Mouse (Mus musculus): Measurements from ENCODE around the gene Adm. TPM values are rescaled to one million over a fixed set of nuclear protein-coding genes. Genes with fewer than 3 reads are reported as not detected.

The Adm gene
- total and polyA plus RNA-seq, 2 experiments, result 1.3 to 2.5 TPM

DNA sequence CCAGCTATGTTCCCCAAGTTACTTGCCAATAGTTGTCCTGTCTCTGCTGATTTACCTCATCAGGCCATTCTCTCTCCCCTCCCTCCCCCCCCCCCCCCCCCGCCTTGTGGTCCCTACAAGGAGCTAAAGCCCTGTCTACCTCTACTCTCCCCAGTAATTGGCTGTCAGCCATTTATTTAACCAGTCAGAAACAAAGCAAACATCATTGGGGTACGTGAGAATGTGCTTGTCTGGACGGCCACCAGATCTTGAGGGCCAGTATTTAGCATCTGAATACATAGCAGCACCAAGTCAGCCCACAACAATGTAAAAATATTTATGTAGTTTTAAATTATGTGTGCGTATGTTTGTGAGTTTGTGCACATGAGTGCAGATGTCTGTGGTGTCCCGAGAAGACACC, 39.1 kb downstream of the Adm start:
- Histone ChIP-seq H3K9ac (ENCODE audit: low read depth, low read length) (no peak overlapping the region), H3K36me3 (ENCODE audit: control insufficient read depth, insufficient read depth, low read length) (no peaks in the 10 kb centered on the region), H3K27ac (replicated peaks; ENCODE audit: insufficient read depth, low read depth, low read length) (no peak overlapping the region), H3K79me2 (ENCODE audit: control insufficient read depth, insufficient read depth, low read length) (no peaks in the 10 kb centered on the region), H3K4me3 (ENCODE audit: insufficient read depth, low read depth, low read length) (no peak overlapping the region), H3K27me3 (ENCODE audit: control insufficient read depth, insufficient read depth, low read length) (no peaks in the 10 kb centered on the region), H3K4me1 (ENCODE audit: control insufficient read depth, insufficient read depth, low read length) (0 out of 2 replicates have a peak, but pooled peaks cover 3% of the 10 kb centered on the region)
- no peak for TF ChIP-seq CTCF (IDR thresholded peaks at IDR 0.05; ENCODE audit: low read depth, low read length)
- TF ChIP-seq POLR2A (IDR thresholded peaks at IDR 0.05; ENCODE audit: extremely low read depth, insufficient read depth, low read length), result no peak
- WGBS, result 58% methylated on average over 5 of the region's 5 CpGs
- no peak for DNase-seq (ENCODE audit: extremely low read depth, low read depth, low spot score)

DNA sequence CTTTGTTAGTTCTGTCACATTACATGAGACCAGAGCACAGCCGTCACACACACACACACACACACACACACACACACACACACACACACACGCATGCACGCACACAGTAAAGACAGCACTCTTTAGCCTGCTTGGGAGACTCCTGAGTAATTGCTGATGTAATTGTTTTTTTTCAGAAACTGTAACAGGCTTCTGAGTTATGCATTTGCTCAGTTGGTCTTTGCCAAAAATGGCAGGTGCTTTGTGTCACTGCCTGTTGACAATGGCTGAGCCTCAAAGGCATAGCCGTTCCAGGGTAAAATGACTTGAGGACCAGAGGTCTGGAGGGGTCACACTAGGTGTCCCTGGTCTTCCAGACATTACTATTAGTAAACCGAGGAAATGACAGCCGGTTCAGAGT, 40.8 kb downstream of the Adm start:
- H3K27ac ChIP-seq (replicated peaks; ENCODE audit: insufficient read depth, low read depth, low read length), result no peak overlapping the region
- 55% methylated on average over 6 of the region's 6 CpGs for WGBS
- no peak for DNase-seq (ENCODE audit: extremely low read depth, low read depth, low spot score)

DNA sequence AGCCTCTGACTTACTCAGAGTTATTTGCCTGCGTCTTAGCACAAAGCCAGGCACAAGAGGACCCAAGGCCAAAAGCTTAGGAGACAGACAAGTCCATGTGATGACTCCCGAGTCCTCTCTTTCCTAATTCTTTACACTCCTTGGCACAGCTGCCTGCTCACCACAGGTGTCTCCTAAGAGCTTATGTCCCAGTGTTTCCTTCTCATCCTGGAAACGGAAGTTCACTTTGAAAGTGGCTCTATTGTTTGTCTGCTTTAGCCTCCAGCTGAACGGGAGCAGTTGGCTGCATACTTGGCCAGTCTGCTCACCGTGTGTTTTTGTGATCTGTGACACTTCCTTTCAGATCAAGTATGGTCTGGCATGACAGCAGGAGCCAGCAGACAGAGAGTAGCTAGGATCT, 41.3 kb downstream of the Adm start:
- Histone ChIP-seq H3K27me3 (ENCODE audit: control insufficient read depth, insufficient read depth, low read length) (no peaks in the 10 kb centered on the region), H3K27ac (replicated peaks; ENCODE audit: insufficient read depth, low read depth, low read length) (no peak overlapping the region), H3K9ac (ENCODE audit: low read depth, low read length) (no peak overlapping the region), H3K79me2 (ENCODE audit: control insufficient read depth, insufficient read depth, low read length) (no peaks in the 10 kb centered on the region), H3K36me3 (ENCODE audit: control insufficient read depth, insufficient read depth, low read length) (no peaks in the 10 kb centered on the region), H3K4me1 (ENCODE audit: control insufficient read depth, insufficient read depth, low read length) (0 out of 2 replicates have a peak, but pooled peaks cover 3% of the 10 kb centered on the region), H3K4me3 (ENCODE audit: insufficient read depth, low read depth, low read length) (no peak overlapping the region)
- TF ChIP-seq POLR2A (IDR thresholded peaks at IDR 0.05; ENCODE audit: extremely low read depth, insufficient read depth, low read length) (no peak), CTCF (IDR thresholded peaks at IDR 0.05; ENCODE audit: low read depth, low read length) (no peak)
- WGBS, result 44% methylated on average over 5 of the region's 5 CpGs
- no peak for DNase-seq (ENCODE audit: extremely low read depth, low read depth, low spot score)

More for the DNA sequence above, 40.8 kb downstream of the Adm start:
- Histone ChIP-seq H3K4me3 (ENCODE audit: insufficient read depth, low read depth, low read length) (no peak overlapping the region), H3K79me2 (ENCODE audit: control insufficient read depth, insufficient read depth, low read length) (no peaks in the 10 kb centered on the region), H3K27me3 (ENCODE audit: control insufficient read depth, insufficient read depth, low read length) (no peaks in the 10 kb centered on the region), H3K4me1 (ENCODE audit: control insufficient read depth, insufficient read depth, low read length) (0 out of 2 replicates have a peak, but pooled peaks cover 3% of the 10 kb centered on the region), H3K9ac (ENCODE audit: low read depth, low read length) (no peak overlapping the region), H3K36me3 (ENCODE audit: control insufficient read depth, insufficient read depth, low read length) (no peaks in the 10 kb centered on the region)
- TF ChIP-seq POLR2A (IDR thresholded peaks at IDR 0.05; ENCODE audit: extremely low read depth, insufficient read depth, low read length), result no peak
- no peak for TF ChIP-seq CTCF (IDR thresholded peaks at IDR 0.05; ENCODE audit: low read depth, low read length)

DNA sequence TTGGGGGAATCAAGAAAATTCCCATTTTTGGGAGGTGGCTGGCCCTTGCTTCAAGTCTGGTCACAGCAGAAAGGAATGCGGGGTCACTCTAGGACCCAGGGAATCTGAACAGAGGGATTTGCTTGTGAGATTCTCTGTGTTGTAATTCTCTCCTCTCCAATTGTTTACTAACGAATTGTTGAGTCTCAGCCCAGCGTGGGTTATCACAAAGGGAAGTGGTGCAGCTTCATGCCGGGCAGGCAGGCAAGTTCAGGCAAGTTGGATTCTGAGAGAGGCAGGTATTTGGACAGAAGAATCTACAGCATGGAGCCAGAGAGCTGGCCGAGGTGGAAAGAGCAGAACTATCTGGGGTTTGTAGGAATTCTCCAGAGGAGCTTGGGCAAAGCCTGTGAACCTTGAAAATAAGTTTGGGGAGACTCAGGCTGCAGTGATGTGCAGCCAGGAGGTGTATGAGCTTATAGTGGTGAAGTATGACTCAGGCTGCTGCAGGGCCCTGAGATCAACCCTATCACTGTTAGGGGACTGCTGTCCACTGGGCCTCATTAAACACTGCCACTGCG, 43.7 kb downstream of the Adm start:
- H3K27ac ChIP-seq (replicated peaks; ENCODE audit: insufficient read depth, low read depth, low read length), result no peak overlapping the region
- no peak overlapping the region for H3K4me3 ChIP-seq (ENCODE audit: insufficient read depth, low read depth, low read length)
- no peak for TF ChIP-seq CTCF (IDR thresholded peaks at IDR 0.05; ENCODE audit: low read depth, low read length)
- no peak for TF ChIP-seq POLR2A (IDR thresholded peaks at IDR 0.05; ENCODE audit: extremely low read depth, insufficient read depth, low read length)
- WGBS, result 45% methylated on average over 6 of the region's 6 CpGs
- DNase-seq (ENCODE audit: extremely low read depth, low read depth, low spot score), result no peak
- 0 out of 2 replicates have a peak, but pooled peaks cover 3% of the 10 kb centered on the region for H3K4me1 ChIP-seq (ENCODE audit: control insufficient read depth, insufficient read depth, low read length)
- H3K27me3 ChIP-seq (ENCODE audit: control insufficient read depth, insufficient read depth, low read length), result no peaks in the 10 kb centered on the region
- no peak overlapping the region for H3K9ac ChIP-seq (ENCODE audit: low read depth, low read length)
- H3K79me2 ChIP-seq (ENCODE audit: control insufficient read depth, insufficient read depth, low read length), result no peaks in the 10 kb centered on the region
- H3K36me3 ChIP-seq (ENCODE audit: control insufficient read depth, insufficient read depth, low read length), result no peaks in the 10 kb centered on the region

Other genes with a start within 250 kb of the Adm start
- gene Sbf2, start 12.7 kb upstream of the Adm start, total RNA-seq (2014; rRNA removed), result 19.6 and 19.7 TPM in 2 replicates
- gene Sbf2, start 12.7 kb upstream of the Adm start, polyA plus RNA-seq (2012; rRNA removed), result 6.6 and 7.2 TPM in 2 replicates
- 0.55 and 0.67 TPM in 2 replicates for gene Ampd3, start 140.5 kb downstream of the Adm start, total RNA-seq (2014; rRNA removed)
- gene Ampd3, start 140.5 kb downstream of the Adm start, polyA plus RNA-seq (2012; rRNA removed), result 0.25 and 0.57 TPM in 2 replicates
- 63.4 and 64.1 TPM in 2 replicates for gene Rnf141, start 216.8 kb downstream of the Adm start, total RNA-seq (2014; rRNA removed)
- 20.6 and 24.1 TPM in 2 replicates for gene Rnf141, start 216.8 kb downstream of the Adm start, polyA plus RNA-seq (2012; rRNA removed)
- 6.4 and 16.8 TPM in 2 replicates for gene Lyve1, start 235.6 kb downstream of the Adm start, total RNA-seq (2014; rRNA removed)
- gene Lyve1, start 235.6 kb downstream of the Adm start, polyA plus RNA-seq (2012; rRNA removed), result 4.5 and 7.8 TPM in 2 replicates